Mouse (Mus musculus): Measurements from ENCODE around the gene Gm42791.

DNA sequence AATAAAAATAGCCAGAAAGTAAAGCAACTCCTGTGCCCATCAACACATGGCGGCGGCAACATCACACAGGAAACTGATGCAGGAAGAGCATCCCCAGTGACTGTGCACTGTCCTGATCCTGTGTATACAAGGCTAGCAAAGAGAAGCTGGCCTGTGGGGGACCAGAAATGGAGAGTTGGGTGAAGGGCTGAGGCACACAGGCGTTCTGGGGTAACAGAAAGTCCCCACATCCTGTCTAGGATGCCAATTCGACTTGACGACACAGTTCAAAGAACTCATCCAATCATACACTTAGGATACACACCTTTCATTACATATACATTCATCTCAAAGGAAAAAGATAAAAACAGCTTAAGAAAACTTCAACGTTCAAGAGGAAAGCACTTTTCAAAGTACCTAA lies 106.9 kb downstream of the Gm42791 start:
- TF ChIP-seq TAL1 (IDR thresholded peaks at IDR 0.05; ENCODE audit: low read length) (no peak), GATA1 (IDR thresholded peaks at IDR 0.05; ENCODE audit: low read length) (no peak)

All from erythroblast, embryonic 14.5 days (primary cell).